Mouse (Mus musculus) cerebellum, adult 11 months (tissue): ENCODE measurements at regions not wholly inside any gene's neighbourhood (a gene's known extent, or its start where the extent isn't known, plus 50 kb on each side); places are given as distances from the start of the nearest gene placed in this dataset.

Source experiments
- DNase-seq: peaks from one replicate; pipeline ENCODE4 v3.0.0; 2022

DNA sequence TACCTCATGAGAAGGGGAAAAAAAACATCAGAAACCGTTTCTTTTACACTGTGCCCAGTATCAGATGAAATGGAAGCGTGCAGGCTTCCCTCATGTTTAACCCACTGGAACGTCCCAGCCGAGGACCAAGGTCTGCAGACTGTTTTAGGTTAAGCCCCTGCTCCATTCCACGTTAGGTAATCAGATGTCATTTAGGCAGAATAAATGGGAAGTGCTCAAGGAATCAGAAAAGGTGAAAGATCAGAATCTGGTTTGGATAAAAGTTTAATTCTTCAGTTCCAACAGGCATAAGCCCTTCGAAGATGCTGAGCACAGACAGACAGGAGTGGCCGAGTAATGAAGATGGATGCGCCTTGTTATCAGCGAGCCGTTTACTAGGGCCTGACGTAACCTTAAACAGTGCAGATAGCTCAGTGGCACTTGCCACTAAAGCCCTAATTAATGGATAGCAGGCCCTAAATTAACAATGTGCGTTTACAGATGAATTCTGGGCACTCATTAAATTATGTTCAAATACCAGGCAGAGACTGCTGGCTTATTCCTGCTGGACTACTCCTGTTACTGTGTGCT is 193.5 kb downstream of the Lmo4 start:
- no peak for DNase-seq

DNA sequence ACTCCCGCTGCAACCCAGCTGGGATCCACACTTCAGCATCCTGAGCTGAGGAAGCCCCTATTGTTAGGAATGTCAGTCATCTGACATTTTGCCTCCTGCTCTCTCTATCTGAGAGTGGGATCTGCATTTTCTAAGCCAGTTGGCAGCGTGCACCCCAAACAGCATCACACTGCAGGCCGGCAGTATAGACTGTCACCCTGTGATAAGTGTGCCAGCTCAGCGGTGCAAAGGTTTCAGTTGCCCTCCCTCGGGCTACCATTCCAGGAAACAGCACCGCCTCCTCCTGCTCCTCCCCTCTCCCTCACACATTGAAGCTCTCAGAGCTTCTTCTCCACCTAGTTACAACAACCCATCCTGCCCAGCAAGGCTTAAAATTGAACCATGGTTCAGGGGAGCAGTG is 194.5 kb downstream of the Lmo4 start:
- no peak for DNase-seq

DNA sequence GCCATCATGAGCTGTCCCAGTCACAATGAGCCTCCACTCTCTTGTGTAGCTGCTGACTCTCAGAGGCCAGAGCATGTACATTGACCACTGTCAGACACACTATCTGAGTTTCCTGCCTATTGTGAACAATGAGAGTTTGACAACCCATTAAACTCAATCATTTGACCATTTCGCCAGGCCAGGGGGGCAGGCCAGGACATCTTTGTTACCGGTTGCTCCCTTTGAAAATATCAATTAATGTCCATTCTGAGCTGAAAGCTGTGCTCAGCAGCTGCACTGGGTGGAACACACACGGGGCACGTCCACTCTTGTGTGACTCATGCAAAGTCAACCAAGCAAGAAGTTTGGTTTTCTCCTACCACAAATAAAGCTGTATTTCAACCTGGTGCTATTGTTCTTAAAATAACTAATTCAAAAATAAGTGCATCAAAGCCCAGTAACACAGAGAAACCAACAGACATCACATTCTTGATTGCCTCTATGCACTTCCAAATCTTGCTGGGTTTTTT is 197.9 kb downstream of the Lmo4 start:
- no peak for DNase-seq

DNA sequence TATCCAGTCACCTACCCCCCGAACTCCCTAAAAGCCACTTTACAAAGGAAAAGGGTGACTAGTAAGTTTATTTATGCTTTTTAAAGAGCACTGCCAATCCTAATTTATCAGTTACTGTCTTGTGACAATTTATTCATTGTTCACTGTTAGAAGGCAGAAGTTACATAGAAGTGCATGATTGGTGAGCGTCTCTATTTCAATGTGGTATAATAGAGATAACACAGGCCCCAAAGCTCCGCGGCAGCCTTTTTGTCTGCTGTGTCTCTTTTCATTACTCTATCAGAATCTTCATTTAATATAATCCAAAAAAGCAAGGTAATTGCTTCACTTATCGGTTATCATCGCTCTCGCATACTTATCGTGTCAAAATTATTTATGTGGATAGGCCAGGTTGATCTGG is 207.1 kb downstream of the Lmo4 start:
- no peak for DNase-seq

DNA sequence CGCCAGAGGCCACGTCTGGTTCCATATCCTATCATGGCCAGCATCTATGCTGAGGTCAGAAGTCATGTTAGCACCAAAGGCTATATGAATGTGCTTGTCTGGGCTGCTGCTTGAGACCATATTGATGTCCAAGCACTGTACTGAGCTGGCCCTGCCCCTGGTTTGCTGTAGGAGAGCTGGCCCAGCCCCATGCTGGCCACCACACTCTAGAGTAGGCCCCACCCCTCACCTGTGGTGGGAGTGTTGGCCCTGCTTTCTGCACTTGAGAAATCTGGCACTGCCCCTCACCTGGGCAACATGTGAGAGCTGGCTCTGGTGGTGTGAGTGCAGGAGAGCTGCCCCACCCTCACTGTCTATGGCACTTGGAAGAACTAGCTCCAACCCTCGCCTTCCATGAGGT is 210.0 kb downstream of the Lmo4 start:
- DNase-seq = no peak

DNA sequence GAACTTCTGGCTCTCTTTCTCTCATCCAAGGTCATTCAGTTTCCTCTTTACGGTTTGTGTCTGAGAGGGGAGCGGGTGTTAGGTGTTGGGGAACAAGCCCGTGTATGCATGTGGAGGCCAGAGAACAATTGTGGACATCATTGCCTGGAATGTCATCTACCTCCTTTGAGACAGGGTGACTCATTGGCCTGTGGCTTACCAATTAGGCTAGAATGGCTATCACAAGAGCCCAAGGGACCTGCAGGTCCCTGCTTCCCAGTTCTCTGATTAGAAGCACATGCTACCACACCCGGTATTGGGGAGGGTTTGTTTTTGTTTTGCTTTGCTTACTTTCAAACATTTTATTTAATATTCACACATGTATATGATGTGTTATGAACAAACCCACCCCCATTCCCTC is 216.0 kb downstream of the Lmo4 start:
- no peak for DNase-seq

DNA sequence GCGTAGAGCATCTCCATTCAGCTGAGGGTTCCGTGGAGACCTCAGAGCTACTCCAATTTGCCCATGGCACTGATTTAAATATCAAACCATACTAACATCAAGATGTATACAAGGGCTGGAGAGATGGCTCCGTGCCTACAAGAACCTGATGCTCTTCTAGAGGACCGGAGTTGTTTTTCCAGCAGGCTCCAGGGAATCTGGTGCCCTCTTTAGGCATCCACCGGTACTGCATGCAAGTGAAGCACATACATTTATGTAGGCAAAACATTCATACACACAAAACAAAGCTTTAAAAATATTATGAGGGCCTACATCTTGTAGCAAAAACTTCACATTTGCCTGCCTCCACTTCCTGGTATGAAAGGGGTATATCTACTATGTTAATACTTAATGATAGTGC is 217.0 kb downstream of the Lmo4 start:
- DNase-seq = no peak

DNA sequence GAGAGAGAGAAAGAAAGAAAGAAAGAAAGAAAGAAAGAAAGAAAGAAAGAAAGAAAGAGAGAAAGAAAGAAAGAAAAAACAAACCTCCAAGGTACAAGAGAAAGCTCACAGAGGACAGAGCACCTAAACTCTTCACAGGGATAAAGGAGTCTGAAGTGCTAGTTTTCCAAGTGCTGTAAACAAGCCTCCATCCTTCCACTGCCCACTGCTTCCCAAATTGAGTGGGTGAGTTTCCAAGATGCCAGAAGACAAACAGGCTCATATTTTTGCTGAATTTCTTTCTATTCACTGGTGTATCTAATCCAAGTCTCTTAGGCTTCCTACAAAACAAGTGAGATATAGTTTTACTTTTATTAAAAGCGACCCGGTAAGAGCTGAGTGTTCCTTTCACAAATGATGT is 218.2 kb downstream of the Lmo4 start:
- no peak for DNase-seq

DNA sequence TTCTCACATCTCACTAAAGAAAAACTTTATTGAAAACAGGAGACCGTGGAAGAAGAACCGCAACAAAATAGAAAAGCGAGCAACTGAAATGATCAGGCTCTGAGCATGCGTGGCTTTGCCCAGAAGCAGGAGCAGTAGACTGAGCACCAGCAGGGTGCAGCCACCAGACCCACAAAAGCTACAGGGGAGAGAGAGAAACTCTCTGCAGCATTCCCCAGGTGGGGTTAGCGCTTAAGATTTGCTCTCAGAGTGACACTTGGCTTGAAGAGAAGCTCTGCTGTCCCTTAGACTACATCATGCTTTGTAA is 218.9 kb downstream of the Lmo4 start:
- DNase-seq = no peak

DNA sequence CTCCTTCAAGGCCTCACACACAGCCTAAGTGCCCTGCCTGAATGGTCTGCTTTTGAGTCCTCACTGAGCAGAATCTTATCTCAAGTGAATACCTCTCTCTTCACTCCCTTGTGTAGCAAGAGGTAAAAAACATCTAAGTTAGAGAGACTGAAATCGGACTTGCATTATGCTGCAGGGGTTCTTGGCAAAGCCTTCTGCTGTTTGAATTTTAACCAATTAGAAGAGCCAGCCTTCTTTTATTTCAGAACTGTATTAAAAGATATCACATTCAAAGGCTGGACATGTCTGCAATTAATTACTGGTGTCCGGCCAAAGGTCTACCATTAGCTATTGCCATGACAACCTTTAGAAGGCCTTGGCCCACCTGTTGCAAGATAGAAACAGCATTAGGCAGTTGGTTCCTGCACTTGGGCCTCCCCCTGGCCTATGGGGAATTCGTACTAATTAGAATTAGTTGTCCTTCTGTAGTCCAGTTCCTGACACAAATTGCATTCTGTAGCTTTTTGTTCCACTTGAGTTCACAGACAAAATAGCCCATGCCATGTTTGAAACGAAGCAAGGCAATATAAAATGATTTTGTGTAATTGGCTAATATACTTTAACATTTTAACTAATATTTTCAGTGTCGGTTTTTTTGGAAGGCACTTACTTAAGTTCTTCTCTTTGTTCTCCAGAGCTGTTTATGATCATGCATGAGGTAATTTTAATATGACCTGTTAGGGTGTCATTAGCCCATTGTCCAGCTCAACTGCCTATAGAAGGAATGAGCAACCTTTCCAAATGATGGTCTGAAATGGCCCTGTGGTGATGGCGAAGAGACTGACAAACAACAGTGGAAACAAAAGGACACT is 219.4 kb downstream of the Lmo4 start:
- DNase-seq = no peak

DNA sequence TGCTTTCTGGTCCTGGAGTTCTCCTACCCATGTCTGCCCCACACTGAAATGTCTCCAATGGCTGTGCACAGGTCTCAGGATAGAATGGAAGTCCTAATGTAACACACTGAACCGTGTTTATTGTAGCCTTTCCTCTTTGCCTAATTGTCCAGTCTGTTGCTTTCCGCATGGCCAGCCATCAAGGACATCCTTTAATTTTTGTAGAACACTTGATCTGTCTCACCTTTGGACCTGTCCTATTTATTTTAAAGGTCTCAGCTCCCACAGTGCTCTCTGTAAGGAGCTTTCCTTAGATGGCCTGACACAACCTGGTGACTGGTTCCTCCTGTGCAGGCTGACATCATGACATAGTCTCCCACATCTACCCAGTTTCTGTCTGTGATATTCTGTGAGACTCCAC is 226.3 kb downstream of the Lmo4 start:
- no peak for DNase-seq

DNA sequence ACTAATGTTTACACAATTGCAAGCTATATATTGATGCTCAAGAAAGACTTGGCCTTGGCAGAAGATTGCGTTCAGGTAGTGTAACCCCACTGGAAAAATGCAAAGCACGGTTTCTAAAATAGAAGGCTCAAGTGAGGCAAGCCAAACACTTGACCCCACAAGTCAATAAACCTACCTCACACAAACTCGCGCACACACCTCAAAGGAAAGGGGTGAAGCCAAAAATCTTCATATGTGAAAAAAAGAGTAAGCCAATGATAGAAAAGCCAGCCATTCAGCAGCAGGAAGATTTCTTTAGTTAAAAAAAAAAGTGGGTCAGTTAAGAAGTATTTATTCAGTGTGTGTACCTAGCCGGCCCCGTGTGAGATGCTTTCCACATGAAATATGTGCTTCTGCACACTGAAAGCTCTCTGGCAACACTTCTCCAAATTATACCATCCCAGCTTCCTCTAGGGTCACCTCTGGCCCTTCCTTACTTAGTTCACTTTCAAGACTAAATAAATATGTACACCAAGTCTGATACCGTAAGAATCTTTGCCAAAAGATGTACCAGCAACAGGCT is 227.1 kb downstream of the Lmo4 start:
- no peak for DNase-seq

DNA sequence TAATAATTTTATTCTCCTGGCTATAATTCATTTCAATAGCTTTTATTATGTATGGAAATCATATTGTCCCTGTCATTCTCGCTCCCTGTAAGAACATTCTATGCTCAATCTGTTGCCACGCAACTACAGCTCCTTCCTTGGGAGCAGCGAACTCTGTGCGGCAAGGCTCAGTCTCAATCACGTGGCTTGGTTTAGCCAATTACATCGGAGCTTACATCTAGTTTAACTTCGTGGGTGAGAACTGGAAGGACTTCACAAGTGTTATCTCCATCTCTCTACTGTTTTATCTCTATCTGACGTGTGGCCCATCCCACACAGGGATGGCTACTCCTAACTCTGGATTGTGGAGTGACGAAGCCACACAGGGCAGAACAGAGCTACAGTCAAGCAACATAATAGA is 231.4 kb downstream of the Lmo4 start:
- no peak for DNase-seq

DNA sequence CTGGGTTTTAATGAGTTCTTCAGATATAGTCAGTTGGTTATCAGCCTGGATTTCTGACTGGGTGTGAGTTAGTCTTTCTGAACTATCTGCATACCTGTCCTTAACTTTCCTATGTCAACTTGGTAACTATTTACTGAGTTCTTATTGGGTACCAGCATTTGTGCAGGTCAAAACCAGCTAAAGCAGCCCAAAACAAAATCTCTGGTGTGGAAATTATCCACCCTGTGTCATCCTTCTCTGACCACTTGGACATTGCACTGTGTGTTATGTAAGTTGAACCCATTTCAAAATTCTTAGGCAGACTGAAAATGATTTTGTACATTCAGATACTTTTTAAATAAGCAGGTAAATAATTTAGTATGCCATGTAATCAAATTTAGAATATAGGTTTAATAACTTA is 232.7 kb downstream of the Lmo4 start:
- DNase-seq = no peak

DNA sequence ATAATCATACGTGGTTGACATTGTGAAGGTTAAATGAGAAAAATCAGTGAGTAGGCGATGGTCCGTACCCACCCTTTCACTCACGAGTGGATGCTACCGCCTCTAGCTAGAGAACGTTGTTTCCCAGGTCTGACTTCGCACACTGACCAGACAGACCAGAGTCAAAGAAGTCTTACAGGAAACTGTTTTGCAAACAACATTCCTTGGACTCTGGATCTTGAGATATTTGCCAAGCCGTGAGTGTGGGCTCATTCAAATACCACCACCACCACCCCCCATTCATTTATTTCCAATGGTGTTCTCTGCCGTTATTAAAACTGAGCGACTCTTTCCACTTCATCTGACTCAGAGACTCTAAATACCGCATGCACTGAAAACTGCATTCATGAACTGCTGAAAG is 234.2 kb downstream of the Lmo4 start:
- no peak for DNase-seq

DNA sequence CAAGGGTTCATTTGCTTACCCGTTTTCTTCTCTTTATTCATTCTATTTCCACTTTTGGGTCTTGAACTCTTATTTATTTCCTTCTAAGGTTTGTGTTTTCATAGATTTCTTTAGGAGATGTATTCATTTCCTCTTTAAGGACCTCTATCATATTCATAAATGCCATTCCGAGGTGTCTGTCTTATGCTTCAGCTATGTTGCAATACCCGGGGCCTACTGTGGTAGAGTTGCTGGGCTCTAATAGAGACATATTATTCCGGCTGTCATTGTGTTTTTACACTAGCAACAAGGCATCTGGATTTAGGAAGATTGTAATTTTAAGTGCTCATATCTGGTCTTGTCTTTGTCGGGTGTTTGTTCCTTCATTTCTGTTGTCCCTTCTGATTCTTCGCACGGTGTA is 249.5 kb downstream of the Lmo4 start:
- no peak for DNase-seq

DNA sequence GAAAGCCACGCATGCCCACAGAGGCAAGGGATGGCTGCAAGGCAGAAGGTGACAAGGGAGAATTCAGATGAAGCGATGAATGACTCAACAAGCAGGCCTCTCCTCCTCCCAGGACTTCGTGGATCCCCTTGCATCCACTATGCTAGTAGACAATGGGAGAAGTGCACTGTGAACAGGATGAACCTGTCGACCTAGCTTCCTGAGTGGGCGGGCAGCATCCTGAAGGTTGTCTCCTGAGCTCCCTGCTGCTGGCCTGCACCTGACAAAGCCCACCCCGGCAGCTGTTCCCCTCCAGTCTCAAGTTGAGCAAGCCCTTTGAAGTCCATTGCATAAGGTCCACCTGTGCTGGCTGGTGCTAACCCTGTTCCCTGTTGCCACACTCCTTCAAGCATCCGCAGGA is 250.2 kb downstream of the Lmo4 start:
- no peak for DNase-seq

DNA sequence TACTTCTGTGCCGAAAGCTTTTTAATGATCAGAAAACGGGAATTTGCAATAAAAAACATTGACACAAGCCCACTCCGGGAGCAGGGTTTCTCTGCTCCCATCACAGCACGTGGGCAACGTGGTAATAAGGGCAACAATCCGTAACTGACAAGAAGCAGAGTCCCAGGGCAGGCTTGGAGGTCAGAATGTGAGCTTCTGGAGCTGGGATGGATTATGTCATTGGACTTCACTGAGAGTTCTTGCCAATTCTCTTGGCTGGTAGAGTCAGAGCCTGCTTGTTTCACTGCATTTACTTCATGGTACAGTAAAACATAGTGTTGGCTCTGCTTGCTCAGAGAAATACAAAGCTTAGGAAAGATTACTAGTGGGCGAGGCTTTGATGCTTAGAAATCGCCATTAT is 252.7 kb downstream of the Lmo4 start:
- no peak for DNase-seq

DNA sequence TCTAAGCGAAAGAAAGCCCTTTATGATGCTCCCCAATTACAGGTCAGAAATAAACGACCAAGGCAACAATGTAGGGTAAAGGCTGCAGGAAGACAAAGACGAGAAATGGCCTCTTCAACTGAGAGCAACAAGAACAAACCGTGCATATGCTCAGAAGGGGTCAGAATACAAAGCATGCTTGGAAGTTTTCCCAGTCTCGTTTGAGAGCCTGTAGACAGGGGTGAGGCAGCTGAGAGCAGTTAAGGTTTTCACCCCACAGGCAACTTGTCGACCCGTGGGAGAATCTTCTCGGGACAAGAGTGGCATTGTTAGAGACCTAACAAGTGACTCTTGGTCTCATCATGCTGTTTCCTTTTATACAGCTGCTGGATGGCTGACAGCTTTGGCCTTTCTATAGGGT is 255.4 kb downstream of the Lmo4 start:
- no peak for DNase-seq

DNA sequence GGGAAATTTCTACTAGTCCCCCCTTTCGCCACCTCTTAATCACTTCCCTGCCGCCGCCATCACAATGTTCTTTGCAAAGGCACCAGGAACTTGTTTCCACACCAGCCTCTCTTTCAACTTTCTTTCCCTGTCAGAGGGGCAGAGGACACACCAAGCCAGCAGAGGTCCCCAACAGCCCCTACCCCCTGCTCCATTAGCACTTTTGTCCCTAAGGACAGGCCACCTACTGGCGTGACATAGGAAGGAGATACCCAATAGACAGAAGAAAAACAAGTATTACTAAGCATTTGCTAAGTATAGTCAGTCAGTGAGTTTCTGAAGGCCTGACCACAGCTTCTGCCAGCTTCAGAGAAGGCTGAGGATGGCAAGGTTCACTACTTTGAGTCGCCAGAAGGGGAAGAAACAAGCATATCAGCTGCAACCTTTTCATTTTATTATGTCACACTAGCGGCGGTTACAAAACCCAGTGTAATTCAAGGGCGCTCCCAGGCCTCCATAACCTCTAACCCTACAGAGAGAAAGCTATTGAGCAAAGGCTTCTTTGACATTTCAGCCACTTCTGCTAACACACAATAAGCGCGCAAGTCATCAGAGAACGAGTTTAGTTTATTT is 255.9 kb downstream of the Lmo4 start:
- no peak for DNase-seq

DNA sequence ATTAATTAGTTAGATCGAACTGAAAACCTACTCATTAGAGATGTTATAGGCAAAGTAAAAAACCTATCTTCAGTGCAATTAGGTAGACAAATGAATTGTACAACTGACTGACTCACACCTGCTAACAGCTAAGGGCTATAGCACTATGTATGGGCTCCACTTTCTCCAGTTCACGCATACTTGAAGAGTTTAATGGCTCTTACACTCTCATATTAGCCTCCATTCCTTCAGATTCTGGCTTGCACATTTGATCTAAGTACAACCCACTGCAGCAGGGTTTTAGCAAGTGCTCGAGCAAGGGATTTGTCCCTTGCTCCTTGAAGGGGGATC is 257.1 kb downstream of the Lmo4 start:
- no peak for DNase-seq

DNA sequence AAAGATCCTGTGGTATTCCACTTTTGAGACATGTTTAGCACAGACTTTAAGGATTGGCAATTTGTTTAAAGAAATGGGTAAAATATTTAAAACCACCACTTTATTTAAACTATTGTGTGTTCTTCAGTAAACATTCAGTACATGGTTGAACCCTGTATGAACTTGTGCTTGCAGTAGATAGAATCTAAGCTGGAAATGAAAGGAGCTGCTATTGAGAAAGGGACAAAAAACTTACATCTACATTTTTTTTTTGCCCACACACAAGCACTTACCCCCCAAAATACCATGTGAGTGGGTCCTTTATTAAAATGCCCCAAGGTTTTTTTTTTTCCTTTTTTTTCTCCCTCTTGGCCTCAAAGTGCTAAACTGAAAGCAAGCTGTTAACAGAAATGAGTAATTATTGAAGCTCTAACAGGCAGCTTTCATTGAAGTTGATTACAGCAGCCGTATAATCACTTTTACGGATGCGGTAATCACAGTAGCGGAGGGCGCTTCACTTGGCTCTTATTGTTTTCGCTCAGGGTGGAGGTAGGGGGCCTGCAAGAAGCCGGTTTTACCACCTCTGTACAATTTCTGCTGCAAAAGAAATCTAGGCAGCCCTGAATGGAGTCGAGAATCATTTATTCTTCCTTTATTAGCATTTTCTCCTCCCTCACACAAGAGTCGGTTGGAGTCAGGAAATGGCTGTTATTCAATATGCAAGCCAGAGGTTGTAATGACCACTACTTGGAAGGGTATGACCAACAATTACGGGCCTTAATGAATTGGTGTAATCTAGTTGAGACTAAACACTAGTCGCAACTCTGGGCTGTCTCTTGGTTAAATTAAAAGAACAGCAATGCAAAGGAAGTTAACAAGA is 257.7 kb downstream of the Lmo4 start:
- no peak for DNase-seq

DNA sequence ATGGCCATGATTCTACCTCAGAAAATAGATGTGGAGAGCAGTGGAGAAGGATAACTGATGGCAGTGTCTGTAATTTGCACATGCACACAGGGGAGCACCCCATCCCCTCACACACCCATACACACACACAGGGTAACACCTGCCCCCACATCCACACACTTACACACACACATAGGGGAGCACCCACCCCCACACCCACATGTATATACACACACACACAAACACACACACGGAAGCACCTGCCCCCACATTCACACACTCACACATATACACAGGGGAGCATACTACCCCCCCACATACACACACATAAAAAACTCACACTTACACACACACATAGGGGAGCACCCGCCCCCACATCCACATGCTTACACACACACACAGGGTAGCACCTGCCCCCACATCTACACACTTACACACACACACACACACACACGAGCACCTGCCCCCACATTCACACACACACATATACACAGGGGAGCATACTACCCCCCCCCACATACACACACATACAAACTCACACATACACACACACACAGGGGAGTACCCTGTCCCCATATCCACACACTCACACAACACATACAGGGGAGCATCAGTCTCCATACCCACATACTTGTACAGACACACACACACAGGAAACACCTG is 265.8 kb downstream of the Lmo4 start:
- no peak for DNase-seq
